Mouse (Mus musculus): ENCODE data around the gene Il27. TPM values are rescaled to one million over a fixed set of nuclear protein-coding genes. Genes with fewer than 3 reads are reported as not detected.

Gene Il27
- polyA plus RNA-seq, 1 experiment from 2014 or later: not detected

GRCm38 (mm10) chr7:126598919-126599318, 4.2 kb upstream of the Il27 start:
- Histone ChIP-seq H3K4me3 (no peak overlapping the region), H3K4me2 (replicated peaks) (no peak overlapping the region), H3K4me1 (no peaks in the 10 kb centered on the region), H3K36me3 (no peaks in the 10 kb centered on the region), H3K27me3 (0 out of 2 replicates have a peak, but pooled peaks cover 10% of the 10 kb centered on the region), H3K27ac (replicated peaks) (no peak overlapping the region), H3K9me3 (no peaks in the 10 kb centered on the region), H3K9ac (replicated peaks) (no peak overlapping the region)
- WGBS: 83% methylated on average over 6 of the region's 6 CpGs
- no peak for ATAC-seq (ENCODE audit: low FRiP score, low read depth)

GRCm38 (mm10) chr7:126596414-126596813, 1.7 kb upstream of the Il27 start:
- H3K4me2 ChIP-seq (replicated peaks): no peak overlapping the region
- no peak overlapping the region for H3K4me3 ChIP-seq
- H3K9me3 ChIP-seq: no peaks in the 10 kb centered on the region
- H3K36me3 ChIP-seq: no peaks in the 10 kb centered on the region
- H3K9ac ChIP-seq (replicated peaks): no peak overlapping the region
- no peaks in the 10 kb centered on the region for H3K4me1 ChIP-seq
- H3K27ac ChIP-seq (replicated peaks): no peak overlapping the region
- 70% methylated on average over 6 of the region's 6 CpGs for WGBS
- H3K27me3 ChIP-seq: peaks cover 10% of the 10 kb centered on the region; the same call in 1 of the 2 replicates
- ATAC-seq (ENCODE audit: low FRiP score, low read depth): no peak

- no peaks in the 10 kb centered on the region for H3K36me3 ChIP-seq
- peaks cover 10% of the 10 kb centered on the region; the same call in 1 of the 2 replicates for H3K27me3 ChIP-seq
- H3K9me3 ChIP-seq: no peaks in the 10 kb centered on the region
- no peak overlapping the region for H3K9ac ChIP-seq (replicated peaks)
- no peak overlapping the region for H3K4me3 ChIP-seq
- no peaks in the 10 kb centered on the region for H3K4me1 ChIP-seq
- 88% methylated on average over 5 of the region's 5 CpGs for WGBS
- H3K4me2 ChIP-seq (replicated peaks): no peak overlapping the region
- no peak for ATAC-seq (ENCODE audit: low FRiP score, low read depth)
- H3K27ac ChIP-seq (replicated peaks): no peak overlapping the region
Measured at GRCm38 (mm10) chr7:126595890-126596289, 1.1 kb upstream of the Il27 start.

- Histone ChIP-seq H3K9ac (replicated peaks) (peak overlapping the region; percentile 20; the same call in 1 of the 2 replicates), H3K36me3 (no peaks in the 10 kb centered on the region), H3K27ac (replicated peaks) (no peak overlapping the region), H3K27me3 (peaks cover 40% of the 10 kb centered on the region), H3K4me1 (peaks cover 10% of the 10 kb centered on the region; the same call in 1 of the 2 replicates), H3K4me3 (no peak overlapping the region), H3K4me2 (replicated peaks) (peak overlapping the region; percentile 30), H3K9me3 (no peaks in the 10 kb centered on the region)
- WGBS: 3% methylated on average over 16 of the region's 16 CpGs
- ATAC-seq (ENCODE audit: low FRiP score, low read depth): peak; percentile 34; the same call in 1 of the 2 replicates
Measured at GRCm38 (mm10) chr7:126587779-126588178, 7.0 kb downstream of the Il27 start.

- Histone ChIP-seq H3K36me3 (no peaks in the 10 kb centered on the region), H3K4me3 (no peak overlapping the region), H3K9ac (replicated peaks) (no peak overlapping the region), H3K4me1 (peaks cover 15% of the 10 kb centered on the region), H3K27me3 (peaks cover 40% of the 10 kb centered on the region), H3K9me3 (no peaks in the 10 kb centered on the region), H3K4me2 (replicated peaks) (no peak overlapping the region), H3K27ac (replicated peaks) (no peak overlapping the region)
- ATAC-seq (ENCODE audit: low FRiP score, low read depth): no peak
- 67% methylated on average over 8 of the region's 8 CpGs for WGBS
Measured at GRCm38 (mm10) chr7:126586839-126587238, 7.9 kb downstream of the Il27 start.

- H3K9ac ChIP-seq (replicated peaks): no peak within 1 kb of the TSS
- WGBS: 76% methylated on average over 6 of the region's 6 CpGs
- H3K9me3 ChIP-seq: no peaks in the 10 kb centered on the region
- H3K36me3 ChIP-seq: no peaks in the 10 kb centered on the region
- peaks cover 40% of the 10 kb centered on the region for H3K27me3 ChIP-seq
- no peak within 1 kb of the TSS for H3K4me3 ChIP-seq
- peaks cover 18% of the 10 kb centered on the region for H3K4me1 ChIP-seq
- ATAC-seq (ENCODE audit: low FRiP score, low read depth): no peak
- no peak within 1 kb of the TSS for H3K27ac ChIP-seq (replicated peaks)
- no peak within 1 kb of the TSS for H3K4me2 ChIP-seq (replicated peaks)
Measured at GRCm38 (mm10) chr7:126585717-126586116, 9.0 kb downstream of the Il27 start, which contains the start of gene Cln3. Cln3 (minus strand) TSS chr7:126585817.

GRCm38 (mm10) chr7:126584506-126584977, 10.2 kb downstream of the Il27 start, which contains the start of gene Apobr:
Apobr (plus strand) TSS chr7:126584942.
- H3K4me3 ChIP-seq: peak within 1 kb of the TSS; percentile 65
- peak within 1 kb of the TSS; percentile 78 for H3K4me2 ChIP-seq (replicated peaks)
- ATAC-seq (ENCODE audit: low FRiP score, low read depth): no peak
- WGBS: 86% methylated on average over 8 of the region's 8 CpGs
- no peaks in the 10 kb centered on the region for H3K9me3 ChIP-seq
- peaks cover 40% of the 10 kb centered on the region for H3K27me3 ChIP-seq
- no peak within 1 kb of the TSS for H3K9ac ChIP-seq (replicated peaks)
- no peak within 1 kb of the TSS for H3K27ac ChIP-seq (replicated peaks)
- peaks cover 18% of the 10 kb centered on the region for H3K4me1 ChIP-seq
- no peaks in the 10 kb centered on the region for H3K36me3 ChIP-seq

- Histone ChIP-seq H3K36me3 (no peaks in the 10 kb centered on the region), H3K4me1 (peaks cover 18% of the 10 kb centered on the region), H3K4me3 (peak overlapping the region; percentile 65), H3K27ac (replicated peaks) (no peak overlapping the region), H3K9me3 (no peaks in the 10 kb centered on the region), H3K9ac (replicated peaks) (peak overlapping the region; percentile 57; the same call in 1 of the 2 replicates), H3K27me3 (peaks cover 34% of the 10 kb centered on the region), H3K4me2 (replicated peaks) (peak overlapping the region; percentile 78)
- WGBS: 61% methylated on average over 6 of the region's 6 CpGs
- no peak for ATAC-seq (ENCODE audit: low FRiP score, low read depth)
Measured at GRCm38 (mm10) chr7:126583761-126584160, 11.0 kb downstream of the Il27 start.

GRCm38 (mm10) chr7:126583251-126583709, 11.5 kb downstream of the Il27 start:
- peaks cover 34% of the 10 kb centered on the region for H3K27me3 ChIP-seq
- H3K36me3 ChIP-seq: peaks cover 3% of the 10 kb centered on the region; the same call in 1 of the 2 replicates
- peak overlapping the region; percentile 65 for H3K4me3 ChIP-seq
- H3K4me1 ChIP-seq: peaks cover 18% of the 10 kb centered on the region
- H3K9ac ChIP-seq (replicated peaks): peak overlapping the region; percentile 57
- peak; percentile 82 for ATAC-seq (ENCODE audit: low FRiP score, low read depth)
- peak overlapping the region; percentile 78 for H3K4me2 ChIP-seq (replicated peaks)
- peak overlapping the region; percentile 70 for H3K27ac ChIP-seq (replicated peaks)
- 1% methylated on average over 22 of the region's 22 CpGs for WGBS
- no peaks in the 10 kb centered on the region for H3K9me3 ChIP-seq

- Histone ChIP-seq H3K9ac (replicated peaks) (peak overlapping the region; percentile 57), H3K36me3 (peaks cover 5% of the 10 kb centered on the region), H3K9me3 (no peaks in the 10 kb centered on the region), H3K27me3 (peaks cover 34% of the 10 kb centered on the region), H3K27ac (replicated peaks) (peak overlapping the region; percentile 70; the same call in 1 of the 2 replicates), H3K4me1 (peaks cover 13% of the 10 kb centered on the region), H3K4me2 (replicated peaks) (peak overlapping the region; percentile 78), H3K4me3 (peak overlapping the region; percentile 65)
- ATAC-seq (ENCODE audit: low FRiP score, low read depth): peak; percentile 70
- 3% methylated on average over 20 of the region's 20 CpGs for WGBS
Measured at GRCm38 (mm10) chr7:126582759-126583158, 12.0 kb downstream of the Il27 start.

GRCm38 (mm10) chr7:126581661-126582060, 13.1 kb downstream of the Il27 start:
- H3K4me2 ChIP-seq (replicated peaks): no peak overlapping the region

GRCm38 (mm10) chr7:126579172-126579571, 15.6 kb downstream of the Il27 start:
- Histone ChIP-seq H3K36me3 (peaks cover 29% of the 10 kb centered on the region), H3K4me1 (peaks cover 11% of the 10 kb centered on the region), H3K9ac (replicated peaks) (no peak overlapping the region), H3K27ac (replicated peaks) (no peak overlapping the region), H3K4me3 (no peak overlapping the region), H3K27me3 (no peaks in the 10 kb centered on the region), H3K9me3 (no peaks in the 10 kb centered on the region), H3K4me2 (replicated peaks) (no peak overlapping the region)
- no peak for ATAC-seq (ENCODE audit: low FRiP score, low read depth)
- 57% methylated on average over 8 of the region's 8 CpGs for WGBS

More at GRCm38 (mm10) chr7:126581661-126582060, 13.1 kb downstream of the Il27 start:
- peaks cover 24% of the 10 kb centered on the region for H3K27me3 ChIP-seq
- peaks cover 13% of the 10 kb centered on the region for H3K36me3 ChIP-seq
- H3K4me1 ChIP-seq: peaks cover 11% of the 10 kb centered on the region
- WGBS: 86% methylated on average over 6 of the region's 6 CpGs
- H3K9me3 ChIP-seq: no peaks in the 10 kb centered on the region
- H3K9ac ChIP-seq (replicated peaks): no peak overlapping the region
- no peak overlapping the region for H3K27ac ChIP-seq (replicated peaks)
- no peak for ATAC-seq (ENCODE audit: low FRiP score, low read depth)
- H3K4me3 ChIP-seq: no peak overlapping the region
